Mouse (Mus musculus): ENCODE measurements around the gene Rnf152. TPM values are rescaled to one million over a fixed set of nuclear protein-coding genes. Genes with fewer than 3 reads are reported as not detected.

Rnf152 gene
- polyA plus RNA-seq (2017; shearing (Covaris generic)), result under 1 TPM in 1 of 2 experiments, not detected in 1; 0.16 TPM

DNA sequence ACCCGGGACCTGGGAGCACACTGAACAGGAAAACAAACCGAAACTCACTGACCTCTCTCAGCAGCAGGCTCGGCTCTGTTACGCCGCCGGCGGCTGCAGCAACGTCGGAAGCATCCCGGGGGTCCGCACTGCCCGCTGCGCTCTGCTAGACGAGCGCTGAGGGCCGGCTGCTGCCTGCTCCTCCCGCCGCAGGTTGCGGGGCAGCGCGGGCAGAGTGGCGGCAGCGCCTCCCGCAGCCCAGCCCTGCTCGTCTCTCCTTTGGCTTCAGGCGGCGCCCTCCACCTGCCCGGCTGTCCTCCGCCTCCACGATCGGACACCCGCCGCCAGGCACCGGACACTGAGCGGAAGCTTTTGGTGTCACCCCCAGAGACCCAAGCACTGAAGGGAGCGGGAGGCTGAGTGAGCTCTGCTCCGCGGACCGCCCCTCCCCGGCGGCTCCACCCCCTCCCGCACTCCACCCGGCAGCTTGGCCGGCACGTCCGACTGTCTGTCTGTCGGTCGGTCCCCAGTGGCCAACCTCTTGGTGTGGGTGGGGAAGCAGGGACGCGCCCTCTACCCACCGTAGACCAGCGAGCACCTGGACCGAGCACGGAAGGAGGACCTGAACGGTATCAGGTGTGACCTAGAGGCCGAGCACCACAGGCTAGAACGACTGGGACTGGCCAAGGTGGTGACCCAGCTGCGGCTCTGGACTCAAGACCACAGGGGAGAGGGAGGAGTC is at the start of gene Rnf152:
TSS of gene Rnf152 (minus strand) at position 420 of the 721 bp plus-strand sequence.
- ATAC-seq, result peak; percentile 47

DNA sequence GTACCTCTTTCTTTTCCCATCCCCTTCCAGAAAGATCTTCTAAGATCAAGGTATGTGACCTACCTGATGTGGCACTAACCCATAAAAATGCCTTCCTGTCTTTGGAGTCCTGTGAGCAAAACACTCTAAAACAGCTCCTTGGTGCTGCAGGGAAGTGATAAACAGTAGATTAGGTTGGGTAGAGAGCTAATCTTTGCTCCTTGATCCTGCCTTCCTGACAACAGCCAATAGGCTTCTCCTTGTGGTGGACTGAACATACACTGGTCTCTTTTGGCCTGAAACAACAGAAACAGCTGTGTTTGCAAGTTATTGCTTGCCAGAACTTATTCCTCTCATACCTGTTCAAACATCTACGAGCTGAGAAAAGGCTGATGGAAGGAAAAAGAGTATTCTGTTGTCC is 46.3 kb upstream of the Rnf152 start:
- ATAC-seq, result no peak

DNA sequence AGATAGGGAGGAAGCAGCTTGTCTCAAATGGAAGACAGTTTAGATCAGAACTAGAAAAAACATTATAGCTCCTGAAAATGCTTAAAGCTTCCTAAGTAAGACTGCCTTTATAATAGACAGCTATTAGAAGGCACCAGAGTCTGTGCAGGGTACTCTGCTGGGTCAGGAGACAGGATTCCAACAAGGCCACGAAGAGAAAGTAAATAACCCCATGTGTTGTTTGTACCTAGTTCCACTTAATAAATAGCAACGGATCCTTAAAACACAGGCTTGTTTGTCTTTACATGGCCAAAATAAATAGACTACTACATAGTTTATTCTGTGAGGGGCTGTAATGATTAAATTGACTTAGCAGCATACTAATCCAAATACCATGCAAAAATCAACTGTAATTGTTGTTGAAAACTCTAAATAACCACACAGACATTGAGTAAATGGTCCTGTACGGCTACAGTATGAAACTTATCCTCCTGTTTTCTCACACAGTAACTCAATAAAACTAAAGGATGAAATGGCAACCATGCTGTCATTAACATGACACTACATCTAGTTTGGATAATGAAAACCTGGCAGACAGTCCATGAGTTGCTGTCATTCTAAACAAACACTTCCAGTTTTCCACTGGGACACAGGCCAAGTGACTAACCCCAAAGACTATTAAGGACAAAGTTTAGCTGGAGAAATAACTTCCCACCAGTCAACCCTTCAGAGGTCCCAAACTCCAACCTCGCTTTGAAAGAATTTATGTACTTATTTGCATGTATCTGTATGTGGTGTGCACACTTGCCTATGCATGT is 27.8 kb upstream of the Rnf152 start:
- no peak for ATAC-seq

DNA sequence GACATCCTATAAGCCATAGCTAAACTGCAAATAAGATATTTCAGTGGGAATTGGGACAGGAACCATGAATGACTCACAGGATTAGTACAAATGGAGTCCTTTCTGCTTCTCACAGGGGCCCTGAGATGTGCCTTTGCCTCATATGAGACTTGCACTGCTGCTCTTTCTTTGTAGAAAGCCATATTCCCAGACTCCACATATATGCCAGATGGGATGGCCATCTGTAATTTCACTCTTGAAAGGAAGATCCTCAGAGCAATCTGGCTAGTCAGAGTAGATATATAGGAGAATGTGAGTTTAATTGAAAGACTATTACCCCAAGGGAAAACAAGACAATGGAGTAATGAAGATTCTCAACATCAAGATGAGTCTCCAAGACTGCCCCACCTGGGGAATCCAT is 21.0 kb upstream of the Rnf152 start:
- no peak for ATAC-seq

DNA sequence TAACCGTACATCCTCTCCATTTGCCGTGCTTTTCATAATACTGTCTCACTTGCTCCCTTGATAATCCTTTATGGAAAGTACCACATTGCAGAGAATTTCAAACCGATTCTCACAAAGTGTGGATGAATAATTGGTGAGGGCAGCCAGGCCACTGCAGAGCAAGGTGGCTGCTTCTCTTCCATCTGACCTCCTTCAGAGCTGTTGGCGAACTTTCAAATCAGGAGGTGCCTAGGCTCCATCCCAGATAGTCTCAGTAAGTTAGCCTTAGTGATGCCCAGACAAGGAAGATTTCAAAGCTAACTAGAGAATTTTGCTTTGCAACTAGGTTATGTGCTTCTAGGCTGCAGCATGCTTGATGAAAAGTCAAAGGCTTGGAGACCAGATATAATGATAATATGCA is 18.1 kb upstream of the Rnf152 start:
- ATAC-seq, result no peak

DNA sequence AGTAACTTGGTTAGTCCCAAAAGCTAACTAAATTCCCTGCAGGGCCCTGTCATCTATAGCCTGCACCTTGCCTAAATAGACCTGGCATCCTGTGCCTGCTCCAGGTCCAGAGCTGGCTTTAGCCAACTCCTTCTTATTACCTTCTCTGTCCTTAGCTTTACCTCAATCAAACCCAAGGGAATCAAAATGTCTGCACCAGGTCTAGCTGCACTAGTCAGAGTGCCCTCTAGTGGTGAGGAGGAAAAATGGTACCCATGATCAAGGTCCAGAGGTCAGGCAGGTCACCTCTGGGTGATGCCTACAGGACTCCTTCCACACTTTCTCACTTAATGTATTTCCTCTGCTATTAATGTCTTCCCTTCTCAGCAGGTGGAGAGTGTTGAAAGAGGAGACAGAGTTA is 6.2 kb upstream of the Rnf152 start:
- no peak for ATAC-seq

DNA sequence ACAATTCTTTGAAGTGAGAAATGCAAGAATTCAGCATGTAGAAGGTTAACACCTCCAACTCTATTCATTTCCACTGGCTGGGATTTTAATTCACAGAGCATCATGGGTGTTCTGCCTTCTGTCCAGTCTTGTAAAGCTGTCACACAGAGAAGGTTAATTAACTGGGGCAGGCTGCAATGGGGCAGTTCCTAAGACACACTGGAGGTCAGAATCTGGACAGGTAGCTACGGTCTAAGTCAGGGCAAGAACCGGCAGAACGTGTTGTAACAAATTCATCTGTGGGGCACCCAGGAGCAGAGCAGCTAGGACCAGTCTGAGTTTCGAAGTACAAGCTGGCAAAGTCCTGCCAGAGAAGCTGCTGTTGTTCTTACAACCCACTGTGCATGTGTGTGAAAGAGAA is 2.4 kb upstream of the Rnf152 start:
- ATAC-seq, result no peak

DNA sequence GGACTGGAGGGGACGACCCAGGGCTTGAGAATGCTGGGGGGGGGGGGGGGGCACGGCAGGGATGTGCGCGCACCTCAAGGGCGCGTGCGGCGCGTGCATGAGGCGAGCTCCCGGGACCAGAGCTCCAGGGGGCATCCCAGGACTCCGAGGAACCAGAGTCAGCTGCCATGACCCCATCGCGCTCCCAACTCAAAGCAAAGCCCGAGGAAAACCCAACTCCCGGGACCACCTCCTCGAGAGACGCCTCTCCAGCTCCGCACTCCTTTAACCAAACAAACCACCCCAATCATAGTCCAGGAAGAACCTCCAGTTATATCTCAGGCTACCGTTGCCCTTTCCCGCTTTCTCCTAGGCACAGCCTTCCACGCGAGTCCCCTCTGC is 610 bp downstream of the Rnf152 start:
- ATAC-seq, result no peak

DNA sequence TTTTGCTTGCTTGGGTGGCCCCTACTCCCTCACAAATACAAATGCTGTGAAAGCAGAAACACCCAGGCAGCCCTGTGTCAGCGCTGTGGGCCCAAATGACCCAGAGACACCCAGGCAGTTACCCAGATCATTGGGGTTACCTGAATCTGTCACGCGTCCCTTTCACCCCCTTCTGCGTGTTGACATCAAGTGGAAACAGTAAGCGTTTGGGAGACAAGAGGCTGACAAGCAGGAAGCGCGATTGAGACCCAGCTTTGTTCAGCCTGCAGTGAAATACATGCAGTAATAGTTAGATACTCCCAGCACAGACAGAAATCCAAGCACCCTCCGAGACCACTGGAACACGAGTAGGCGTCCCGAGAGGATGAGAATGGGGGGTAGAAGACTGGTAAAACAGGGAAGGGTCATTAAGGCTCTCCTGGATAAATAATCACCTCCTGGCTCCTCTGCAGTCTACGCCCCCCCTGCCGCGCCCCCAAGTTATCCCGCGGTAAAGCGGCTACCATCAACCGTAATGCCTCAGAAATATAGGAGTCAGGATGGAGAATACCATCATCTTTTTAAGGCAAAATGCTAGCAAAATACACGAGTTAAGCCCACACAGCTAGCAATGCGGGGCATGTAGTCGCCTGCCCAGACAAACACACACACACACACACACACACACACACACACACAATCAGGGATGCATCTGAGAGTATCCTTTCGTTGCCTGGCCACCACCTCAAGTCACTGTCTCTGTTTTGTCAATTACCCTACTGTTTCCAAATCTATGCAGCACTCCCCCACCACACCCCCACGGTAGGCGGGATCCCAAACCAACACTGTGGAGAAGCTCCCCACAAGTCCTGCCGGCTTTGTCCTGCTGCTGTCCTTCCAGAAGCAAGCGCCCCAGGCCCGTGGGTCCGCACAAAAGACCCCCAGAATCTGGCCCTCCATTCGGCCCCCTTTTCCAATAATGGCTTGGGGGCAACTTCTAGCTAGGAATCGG is 1.3 kb downstream of the Rnf152 start:
- no peak for ATAC-seq

DNA sequence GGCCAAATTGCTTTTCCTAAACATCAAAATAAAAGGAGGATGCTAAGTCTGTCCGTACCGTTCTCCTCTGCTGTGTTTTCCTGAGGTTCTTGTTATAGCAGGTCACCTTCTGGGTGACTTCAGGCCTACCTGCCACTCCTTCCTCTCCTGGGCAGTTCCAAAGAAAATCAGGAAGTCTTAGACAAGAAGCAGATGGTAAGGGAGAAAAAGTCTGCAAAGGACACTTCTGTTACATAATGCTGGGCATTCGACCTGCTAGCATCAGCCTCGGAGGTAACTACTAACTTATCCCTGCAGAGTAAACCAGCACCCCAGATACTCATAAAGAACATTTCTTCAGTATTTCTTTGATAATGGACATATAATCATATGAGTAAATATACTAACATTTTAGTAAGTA is 4.7 kb downstream of the Rnf152 start:
- no peak for ATAC-seq

DNA sequence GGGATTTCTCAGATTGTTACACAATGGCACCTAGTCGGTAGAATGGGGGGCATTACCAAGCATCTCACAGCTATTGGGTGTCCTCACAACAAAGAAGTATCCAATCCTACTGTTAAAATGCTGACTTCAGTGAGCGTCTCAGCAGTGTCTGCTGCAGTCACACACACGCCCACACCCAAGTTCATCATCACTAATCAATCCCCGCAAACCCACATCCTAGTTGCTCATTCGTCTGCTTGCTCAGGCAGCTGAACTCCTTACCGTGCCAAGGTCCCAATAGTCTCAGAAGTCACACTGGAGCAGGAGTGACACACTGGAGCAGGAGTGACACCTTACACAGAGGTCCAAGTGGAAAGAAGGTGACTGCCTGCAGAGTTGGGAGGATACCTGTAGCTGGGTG is 14.2 kb downstream of the Rnf152 start:
- ATAC-seq, result no peak

DNA sequence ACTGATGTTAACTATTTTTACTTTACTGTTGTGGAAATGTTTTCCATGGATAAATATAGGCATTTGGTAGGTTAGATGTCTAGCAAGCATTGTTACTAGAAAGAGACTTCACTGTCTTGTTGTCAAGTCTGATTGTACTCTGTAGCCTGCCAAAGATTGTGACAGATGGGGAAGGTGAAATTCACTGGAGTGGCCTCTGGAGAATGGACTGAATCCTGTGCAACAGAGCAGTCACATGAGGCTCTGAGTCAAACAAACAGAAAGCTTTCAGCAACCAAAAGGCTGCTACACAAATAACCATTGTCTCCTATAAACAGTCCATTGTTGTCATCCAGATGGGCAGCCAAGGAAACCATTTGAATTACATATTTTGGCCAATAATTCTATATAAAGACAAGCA is 15.6 kb downstream of the Rnf152 start:
- no peak for ATAC-seq

DNA sequence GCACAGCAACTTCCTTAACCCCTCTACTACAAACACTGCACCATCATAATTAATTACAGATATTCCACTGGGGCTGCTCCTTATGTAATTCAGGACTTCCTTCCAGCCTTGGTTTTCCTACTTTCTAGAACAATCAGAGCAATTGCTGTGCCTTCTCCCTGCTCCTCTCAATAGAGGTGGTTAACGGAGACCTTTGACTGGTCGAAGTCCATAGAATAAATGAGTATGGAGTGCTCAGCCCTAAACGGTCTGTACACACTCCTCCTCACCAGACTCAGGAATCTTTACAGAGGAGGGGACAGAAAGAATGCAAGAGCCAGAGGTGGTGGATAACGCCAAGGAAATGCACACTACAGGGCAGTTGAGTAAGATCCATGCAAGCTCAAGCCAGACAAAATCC is 19.1 kb downstream of the Rnf152 start:
- ATAC-seq, result no peak

DNA sequence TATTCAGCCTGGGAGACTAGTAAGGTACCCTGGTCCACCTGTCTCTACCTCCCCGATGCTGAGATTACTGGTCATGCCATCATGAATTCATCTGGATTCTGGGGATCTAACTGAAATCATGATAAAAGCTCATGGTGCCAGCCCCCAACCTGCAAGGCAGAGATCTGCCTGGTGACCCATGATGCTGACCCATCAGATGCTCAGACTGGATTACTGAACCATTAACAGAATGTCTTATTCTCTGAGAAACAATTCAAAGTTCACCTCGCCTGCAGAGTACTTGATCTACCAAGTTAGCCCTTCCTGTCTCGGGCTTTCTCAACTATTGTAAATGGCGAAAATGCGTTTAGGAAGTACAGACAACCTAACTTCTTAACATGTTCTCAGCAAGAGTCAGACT is 20.4 kb downstream of the Rnf152 start:
- ATAC-seq, result no peak

DNA sequence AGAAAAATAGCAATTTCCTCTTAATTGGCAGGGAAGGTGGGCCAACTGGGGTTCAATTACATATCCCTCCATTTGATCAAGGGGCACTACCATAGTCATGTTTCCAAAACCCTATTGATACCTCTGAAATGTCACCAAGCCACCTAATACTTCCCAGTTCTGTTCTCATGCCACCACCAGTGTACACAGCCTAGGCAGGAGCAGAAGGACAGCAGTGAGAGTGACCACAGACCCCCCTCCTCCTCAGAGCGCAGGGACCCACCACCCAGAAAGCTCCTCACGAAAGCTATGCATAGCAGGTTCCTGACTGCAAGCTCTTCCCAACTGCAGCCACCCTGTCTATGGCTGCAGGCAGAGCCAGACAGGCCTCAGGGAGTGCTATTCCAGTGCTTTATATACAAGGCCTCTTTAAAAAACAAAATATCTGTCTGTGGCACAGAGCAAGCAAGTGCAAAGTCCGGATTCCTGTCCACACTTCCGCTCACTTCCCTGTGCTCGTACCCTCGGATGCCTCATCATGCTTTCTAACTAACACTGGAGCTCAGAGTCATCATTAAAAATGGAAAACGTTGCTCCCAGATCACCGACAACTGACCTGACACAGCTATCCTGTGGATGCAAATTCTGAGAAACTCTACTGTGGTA is 24.3 kb downstream of the Rnf152 start:
- ATAC-seq, result no peak

DNA sequence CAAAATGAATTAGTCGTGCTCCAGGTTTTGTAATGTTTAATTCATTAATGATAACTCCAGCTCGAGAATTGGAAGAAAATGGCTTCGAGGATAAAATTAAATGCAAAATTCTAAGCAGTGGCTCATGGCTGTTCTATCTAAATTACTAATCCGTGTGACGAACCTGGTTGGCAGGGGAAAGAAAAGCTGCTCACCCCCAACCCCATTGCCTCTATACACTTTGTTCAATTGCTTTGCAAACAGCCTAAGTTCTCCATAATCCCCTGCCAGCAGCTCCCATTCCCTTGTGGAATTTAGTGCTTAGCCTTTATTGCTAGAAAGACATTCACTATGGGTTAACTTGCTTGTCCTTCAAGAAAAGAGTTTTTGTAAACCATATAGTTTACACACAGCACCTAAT is 24.9 kb downstream of the Rnf152 start:
- ATAC-seq, result no peak

DNA sequence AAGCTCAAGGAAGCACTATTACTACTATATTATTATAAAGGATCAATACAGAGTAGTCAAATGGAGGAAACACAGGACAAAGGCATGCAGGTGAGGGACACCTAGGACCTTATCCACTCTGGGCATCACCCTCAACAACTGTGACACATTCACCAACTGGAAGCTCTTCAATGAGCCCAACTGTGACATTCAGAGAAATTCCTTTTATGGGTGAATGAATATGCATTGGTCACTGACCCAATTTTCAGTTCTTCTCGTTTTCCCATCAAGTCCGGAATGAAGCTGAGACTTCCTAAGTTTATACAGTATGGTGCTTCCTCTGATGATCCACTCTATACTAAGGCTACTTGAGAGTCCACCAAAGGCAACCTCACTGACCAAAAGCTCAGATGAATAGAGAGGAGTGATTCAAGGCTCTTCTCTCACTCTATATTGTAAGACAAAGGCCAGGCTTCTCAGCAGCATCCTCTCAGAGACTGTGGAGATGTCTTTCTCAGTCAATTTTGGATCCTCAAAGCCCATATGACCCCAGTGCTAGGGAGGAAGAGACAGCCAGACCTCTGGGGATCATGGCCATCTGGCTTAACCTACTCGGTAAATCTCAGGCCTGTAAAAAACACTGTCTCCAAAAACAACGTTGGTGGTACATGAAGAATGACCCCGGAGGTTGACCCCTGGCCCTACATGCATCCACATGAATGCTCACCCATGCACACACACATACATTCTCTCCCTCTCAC is 25.8 kb downstream of the Rnf152 start:
- ATAC-seq, result no peak

DNA sequence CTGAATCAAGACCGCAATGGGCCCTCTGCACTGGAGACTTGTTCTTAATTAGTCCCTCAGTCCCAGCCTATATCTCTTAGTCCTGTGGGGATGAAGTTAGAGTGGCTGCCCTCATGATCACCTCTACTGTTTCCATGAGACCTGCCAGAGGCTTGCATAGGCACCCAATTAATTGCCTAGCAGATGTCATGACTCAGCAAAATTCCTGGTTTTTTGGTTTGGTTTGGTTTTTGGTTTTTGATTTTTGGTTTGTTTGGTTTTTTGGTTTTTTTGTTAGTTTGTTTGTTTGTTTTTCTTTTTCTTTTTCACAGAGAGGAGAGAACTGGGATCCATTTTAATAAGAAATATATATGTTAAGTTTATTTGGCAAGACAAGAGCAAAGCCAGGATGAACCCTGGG is 28.7 kb downstream of the Rnf152 start:
- ATAC-seq, result no peak

DNA sequence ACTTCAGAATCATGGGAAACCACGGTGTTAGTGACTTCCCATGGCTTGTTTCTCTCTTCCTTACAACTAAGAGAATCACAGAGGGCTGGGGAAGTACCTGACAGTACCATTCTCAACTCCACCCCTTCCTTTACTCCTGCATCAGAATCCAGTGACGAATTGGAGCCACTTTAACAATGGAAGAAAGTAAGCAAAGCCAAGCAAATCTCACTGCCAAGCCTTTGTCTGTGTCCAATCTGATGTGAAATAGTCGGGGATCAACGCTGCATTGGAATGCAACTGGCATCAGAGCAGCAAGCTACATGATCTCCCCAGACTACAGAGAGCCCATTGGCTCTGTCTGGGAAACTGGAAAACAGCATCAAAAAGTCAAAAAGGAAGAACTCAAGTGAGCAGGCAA is 31.9 kb downstream of the Rnf152 start:
- no peak for ATAC-seq

DNA sequence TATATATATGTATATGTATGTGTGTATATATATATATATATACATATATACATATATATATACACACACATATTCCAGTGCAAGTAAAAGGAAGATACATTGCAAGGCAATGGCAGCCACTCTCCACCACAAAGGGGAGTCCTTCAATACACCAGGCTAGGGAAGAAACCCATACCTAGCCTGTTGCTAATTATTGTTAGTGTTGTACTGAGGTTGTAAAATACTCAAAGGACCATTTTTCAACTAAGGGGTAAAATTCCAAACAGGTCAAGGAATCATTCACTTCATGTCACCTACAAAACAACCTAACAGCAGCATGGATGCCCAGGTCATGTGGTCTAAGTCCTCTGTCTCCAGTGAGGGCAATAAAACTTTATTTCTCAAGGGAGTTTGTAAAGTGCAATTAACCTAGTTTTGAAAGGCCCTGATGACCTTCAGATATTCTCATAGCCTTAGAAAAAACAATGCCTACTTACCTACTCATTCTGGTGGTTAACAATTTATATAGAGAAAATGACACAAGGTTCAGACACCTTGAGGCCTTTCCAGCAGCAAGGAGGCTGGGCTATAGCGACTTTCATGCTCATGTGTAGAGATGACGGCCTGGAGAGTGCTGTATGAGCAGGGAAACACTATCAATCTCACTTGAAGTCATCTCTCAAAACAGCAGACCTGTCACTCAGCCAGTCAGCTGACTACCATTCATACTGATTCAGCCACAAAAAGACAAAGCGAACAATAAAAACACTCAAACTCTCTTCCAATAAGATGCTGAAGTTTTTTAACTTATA is 42.3 kb downstream of the Rnf152 start:
- ATAC-seq, result no peak

DNA sequence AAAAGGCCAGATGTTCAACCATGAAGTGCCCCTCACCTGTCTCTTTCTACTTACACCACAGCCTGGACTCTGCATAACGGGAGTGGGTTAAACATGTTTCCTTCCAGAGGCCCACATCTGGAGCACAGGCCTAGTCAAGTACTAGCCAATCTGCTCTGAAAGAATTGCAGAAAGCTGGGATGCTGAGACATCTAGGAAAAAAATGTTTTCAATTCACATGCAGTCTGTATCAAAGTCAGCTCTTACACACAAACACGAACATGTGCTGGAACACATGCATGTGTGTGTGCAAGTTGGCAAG is 44.0 kb downstream of the Rnf152 start:
- ATAC-seq, result no peak

Data from activated CD4-positive, CD25-positive, alpha-beta regulatory T cell, adult 4 months (primary cell).